ENCODE assay signal across 21 mouse cellular contexts in the genomic region with DNA sequence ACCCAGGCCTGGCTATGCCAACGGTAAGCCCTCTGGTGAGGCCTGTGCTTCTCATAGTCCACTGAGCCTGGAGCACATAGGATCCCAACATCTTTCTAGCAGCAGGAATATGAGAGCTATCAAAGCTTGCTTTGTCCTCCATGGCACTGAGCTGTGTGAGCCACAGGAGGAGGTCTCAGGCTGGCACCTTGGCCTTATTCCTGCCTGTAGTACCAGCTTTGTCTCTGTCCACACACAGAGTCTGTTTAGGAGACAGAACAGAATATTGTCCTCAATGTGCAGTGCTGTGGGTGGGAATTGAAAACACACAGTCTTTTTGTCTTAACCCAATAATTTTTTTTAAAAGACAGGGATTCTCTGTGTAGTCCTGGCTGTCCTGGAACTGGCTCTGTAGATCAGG. TPM values are rescaled to one million over a fixed set of nuclear protein-coding genes. Genes with fewer than 3 reads are reported as not detected.
"Had no signal": no experiment of that assay in that cellular context is flagged by ENCODE, and none has a peak within 500 bp of the region (broad histone marks: within the 10 kb centered on the region; RNA-seq: fewer than 3 reads in every experiment).

No protein-coding gene starts in this region.

- DNase-seq: kidney, adult 2 months; kidney, postnatal 14 days; lung, postnatal 14 days; thymus, adult 2 months; thymus, postnatal 25 days had no signal

- H3K9me3 ChIP-seq: kidney, embryonic 15.5 days; limb, embryonic 15.5 days; liver, embryonic 12.5 days; lung, embryonic 15.5 days; megakaryocyte, embryonic 14.5 days; midbrain, embryonic 15.5 days; neural tube, embryonic 12.5 days had no signal

- H3K36me3 ChIP-seq: kidney, embryonic 15.5 days; limb, embryonic 15.5 days; liver, embryonic 12.5 days; lung, embryonic 15.5 days; midbrain, embryonic 15.5 days; neural tube, embryonic 12.5 days had no signal

- H3K4me1 ChIP-seq: limb, embryonic 15.5 days; lung, embryonic 15.5 days; megakaryocyte, embryonic 14.5 days; midbrain, embryonic 15.5 days had no signal

- H3K27ac ChIP-seq: kidney, embryonic 15.5 days; limb, embryonic 15.5 days; liver, embryonic 12.5 days; lung, embryonic 15.5 days; macrophage; midbrain, embryonic 15.5 days; neural tube, embryonic 12.5 days had no signal

- H3K9ac ChIP-seq: kidney, embryonic 15.5 days; limb, embryonic 15.5 days; liver, embryonic 12.5 days; lung, embryonic 15.5 days; midbrain, embryonic 15.5 days; neural tube, embryonic 12.5 days had no signal

- ATAC-seq: intestine, embryonic 16.5 days; liver, embryonic 12.5 days; midbrain, embryonic 15.5 days had no signal

- H3K4me2 ChIP-seq: kidney, embryonic 15.5 days; limb, embryonic 15.5 days; liver, embryonic 12.5 days; lung, embryonic 15.5 days; midbrain, embryonic 11.5 days; midbrain, embryonic 15.5 days; neural tube, embryonic 12.5 days had no signal

- H3K27me3 ChIP-seq: kidney, embryonic 15.5 days; limb, embryonic 15.5 days; lung, embryonic 15.5 days; midbrain, embryonic 15.5 days; neural tube, embryonic 12.5 days had no signal

- H3K4me3 ChIP-seq: kidney, embryonic 15.5 days; limb, embryonic 15.5 days; liver, embryonic 12.5 days; lung, embryonic 15.5 days; megakaryocyte, embryonic 14.5 days; midbrain, embryonic 15.5 days; neural tube, embryonic 12.5 days had no signal

RNA-seq across cellular contexts. Expression of a gene that starts 3.2 kb away (rescaled TPM):
- total RNA-seq: monocyte, adult 5-6 weeks had no signal
- polyA plus RNA-seq: limb, embryonic 11.5 days; liver, embryonic 12.5 days; liver, embryonic 16.5 days; lung, embryonic 15.5 days; macrophage; midbrain, embryonic 11.5 days; neural tube, embryonic 12.5 days; testis, adult 2 months; urinary bladder, adult 2 months had no signal

RNA-seq across cellular contexts. Expression of a gene that starts 37.4 kb away (rescaled TPM):
- total RNA-seq: monocyte, adult 5-6 weeks; neutrophil, adult 5-6 weeks had no signal
- polyA plus RNA-seq: macrophage had no signal
